Mouse (Mus musculus) intestine, embryonic 14.5 days (tissue): ENCODE results near the gene Gm9736. TPM values are rescaled to one million over a fixed set of nuclear protein-coding genes. Genes with fewer than 3 reads are reported as not detected.
"Not testable (repeated sequence)": the region's sequence is repeated elsewhere in the genome, so short reads cannot be mapped to it uniquely, and the experiment has no call there.

Source experiments
- ATAC-seq: fragments of 200-750 bp; cut with Nextera tagmentation; replicated peaks from 2 replicates; pipeline ENCODE4 v1.8.0; 2017; ENCODE audit warnings: low read depth, moderate number of reproducible peaks, moderate TSS enrichment, moderate library complexity; ENCODE audit not compliant: low FRiP score, low TSS enrichment
- DNase-seq: peaks from one replicate; pipeline ENCODE4 v3.0.0-alpha.2; 2018; ENCODE audit warnings: low spot score
- H3K27ac ChIP-seq: fragments of 300-500 bp; sonication (generic); 2 replicates; pipeline ENCODE4 v1.5.1; 2014; ENCODE audit warnings: low read depth, mild to moderate bottlenecking, control low read depth
- H3K27me3 ChIP-seq: fragments of 300-500 bp; sonication (generic); replicated peaks from 2 replicates; pipeline ENCODE4 v1.6.1; 2014; ENCODE audit warnings: low read length, control low read depth; ENCODE audit not compliant: control insufficient read depth, insufficient read depth
- H3K36me3 ChIP-seq: fragments of 300-500 bp; sonication (generic); 2 replicates; pipeline ENCODE4 v1.6.1; 2014; ENCODE audit warnings: low read length, control low read depth; ENCODE audit not compliant: control insufficient read depth, insufficient read depth
- H3K4me1 ChIP-seq: fragments of 300-500 bp; sonication (generic); replicated peaks from 2 replicates; pipeline ENCODE4 v1.6.1; 2014; ENCODE audit warnings: low read length, control low read depth, mixed read lengths; ENCODE audit not compliant: control insufficient read depth, insufficient read depth
- H3K4me2 ChIP-seq: fragments of 300-500 bp; sonication (generic); 2 replicates; pipeline ENCODE4 v1.6.1; 2014; ENCODE audit warnings: low read length
- H3K4me3 ChIP-seq: fragments of 300-500 bp; sonication (generic); 2 replicates; pipeline ENCODE4 v1.5.1; 2014; ENCODE audit warnings: low read depth, low read length, control low read depth, mixed read lengths
- H3K9ac ChIP-seq: fragments of 300-500 bp; sonication (generic); 2 replicates; pipeline ENCODE4 v1.6.1; 2014; ENCODE audit warnings: mild to moderate bottlenecking, low read length
- H3K9me3 ChIP-seq: fragments of 300-500 bp; sonication (generic); 2 replicates; pipeline ENCODE4 v1.6.1; 2016; ENCODE audit warnings: low read length, control low read depth; ENCODE audit not compliant: control insufficient read depth
- WGBS: fragments of 180-500 bp; shearing (Covaris S2); extraction: QIAGEN DNeasy Blood & Tissue Kit; methylation state at CpG from one replicate; pipeline ENCODE4 v1.1.7; 2014; 5-methylcytosine and 5-hydroxymethylcytosine counted together
- polyA plus RNA-seq: library from polyadenylated mRNA; unstranded; fragments of >200 nt; fragmentation: Nextera tagmentation; extraction: Ambion mirVana; gene quantifications from 2 replicates; pipeline ENCODE4 v1.2.1, GENCODE M21; 2014

The Gm9736 gene
- polyA plus RNA-seq, 1 experiment from 2014 or later = not detected

GRCm38 (mm10) chr10:77713734-77714133, 37.4 kb downstream of the Gm9736 start:
- Histone ChIP-seq H3K9me3 (0 out of 2 replicates have a peak, but pooled peaks cover 4% of the 10 kb centered on the region), H3K4me1 (no peaks in the 10 kb centered on the region), H3K4me3 (no peak overlapping the region), H3K4me2 (no peak overlapping the region), H3K27me3 (no peaks in the 10 kb centered on the region), H3K36me3 (no peaks in the 10 kb centered on the region), H3K9ac (no peak overlapping the region), H3K27ac (no peak overlapping the region)
- no peak for ATAC-seq
- WGBS = 65% methylated on average over 4 of the region's 4 CpGs
- DNase-seq = no peak

- not testable (repeated sequence) for H3K4me2 ChIP-seq, H3K9ac ChIP-seq, H3K27me3 ChIP-seq, H3K36me3 ChIP-seq, H3K4me3 ChIP-seq, H3K4me1 ChIP-seq, DNase-seq, ATAC-seq, H3K27ac ChIP-seq, H3K9me3 ChIP-seq
Measured at GRCm38 (mm10) chr10:77711157-77711556, 40.0 kb downstream of the Gm9736 start, which contains the start of gene Gm10024. Gene Gm10024 (plus strand): TSS chr10:77711457.

GRCm38 (mm10) chr10:77709831-77710230, 41.3 kb downstream of the Gm9736 start:
- Histone ChIP-seq H3K9me3 (0 out of 2 replicates have a peak, but pooled peaks cover 4% of the 10 kb centered on the region), H3K27me3 (no peaks in the 10 kb centered on the region), H3K9ac (no peak overlapping the region), H3K36me3 (no peaks in the 10 kb centered on the region), H3K4me2 (no peak overlapping the region), H3K4me1 (no peaks in the 10 kb centered on the region), H3K27ac (no peak overlapping the region), H3K4me3 (no peak overlapping the region)
- 89% methylated on average over 3 of the region's 3 CpGs for WGBS
- no peak for ATAC-seq
- DNase-seq = no peak

GRCm38 (mm10) chr10:77706326-77706725, 44.8 kb downstream of the Gm9736 start, which contains the start of gene Gm10272:
Gene Gm10272 (plus strand): TSS chr10:77706626.
- no peak within 1 kb of the TSS for H3K9ac ChIP-seq
- H3K4me3 ChIP-seq = no peak within 1 kb of the TSS
- H3K4me2 ChIP-seq = no peak within 1 kb of the TSS
- no peaks in the 10 kb centered on the region for H3K4me1 ChIP-seq
- peaks cover 10% of the 10 kb centered on the region; the same call in 1 of the 2 replicates for H3K9me3 ChIP-seq
- WGBS = 91% methylated on average over 1 of the region's 1 CpGs
- H3K27me3 ChIP-seq = no peaks in the 10 kb centered on the region
- no peak for ATAC-seq
- no peak for DNase-seq
- no peaks in the 10 kb centered on the region for H3K36me3 ChIP-seq
- no peak within 1 kb of the TSS for H3K27ac ChIP-seq

Other genes starting within 250 kb of the Gm9736 start
- 39.1 and 41.0 TPM in 2 replicates for gene Fam207a, start 235.6 kb downstream of the Gm9736 start, polyA plus RNA-seq
- 1.9 and 3.1 TPM in 2 replicates for gene Itgb2, start 221.1 kb downstream of the Gm9736 start, polyA plus RNA-seq
- 155 and 156 TPM in 2 replicates for gene Pttg1ip, start 169.6 kb downstream of the Gm9736 start, polyA plus RNA-seq
- gene Sumo3, start 145.3 kb downstream of the Gm9736 start, polyA plus RNA-seq = 314 and 336 TPM in 2 replicates
- 2.0 TPM in 1 of 2 replicates, not detected in the other for gene Gm49325, start 145.2 kb downstream of the Gm9736 start, polyA plus RNA-seq
- gene Ube2g2, start 129.1 kb downstream of the Gm9736 start, polyA plus RNA-seq = 46.7 and 48.5 TPM in 2 replicates
- 0.62 and 1.2 TPM in 2 replicates for gene Tspear, start 64.8 kb downstream of the Gm9736 start, polyA plus RNA-seq
- not detected in 2 replicates for gene Gm19402, start 60.6 kb downstream of the Gm9736 start, polyA plus RNA-seq
- gene Gm9508, start 54.1 kb downstream of the Gm9736 start, polyA plus RNA-seq = not detected in 2 replicates
- not detected in 2 replicates for gene Gm10272, start 44.7 kb downstream of the Gm9736 start, polyA plus RNA-seq
- gene Gm10024, start 39.9 kb downstream of the Gm9736 start, polyA plus RNA-seq = not detected in 2 replicates
- gene Gm10142, start 35.5 kb downstream of the Gm9736 start, polyA plus RNA-seq = not detected in 2 replicates
- gene Krtap12-1, start 30.8 kb downstream of the Gm9736 start, polyA plus RNA-seq = not detected in 2 replicates
- gene Gm10100, start 24.9 kb downstream of the Gm9736 start, polyA plus RNA-seq = not detected in 2 replicates
- not detected in 2 replicates for gene Gm18596, start 8.7 kb downstream of the Gm9736 start, polyA plus RNA-seq
- gene Gm3233, start 8.3 kb upstream of the Gm9736 start, polyA plus RNA-seq = not detected in 2 replicates
- not detected in 2 replicates for gene Gm3238, start 20.0 kb upstream of the Gm9736 start, polyA plus RNA-seq
- not detected in 2 replicates for gene Gm7138, start 25.6 kb upstream of the Gm9736 start, polyA plus RNA-seq
- gene Gm3250, start 31.2 kb upstream of the Gm9736 start, polyA plus RNA-seq = not detected in 2 replicates
- not detected in 2 replicates for gene Gm7137, start 36.8 kb upstream of the Gm9736 start, polyA plus RNA-seq
- gene Gm9639, start 43.7 kb upstream of the Gm9736 start, polyA plus RNA-seq = not detected in 2 replicates
- not detected in 2 replicates for gene Gm19668, start 47.8 kb upstream of the Gm9736 start, polyA plus RNA-seq
- not detected in 2 replicates for gene Gm9507, start 60.5 kb upstream of the Gm9736 start, polyA plus RNA-seq
- not detected in 2 replicates for gene Gm2696, start 63.3 kb upstream of the Gm9736 start, polyA plus RNA-seq
- gene Krtap10-4, start 75.7 kb upstream of the Gm9736 start, polyA plus RNA-seq = not detected in 2 replicates
- not detected in 2 replicates for gene Krtap10-10, start 84.6 kb upstream of the Gm9736 start, polyA plus RNA-seq
- gene Gm36176, start 95.4 kb upstream of the Gm9736 start, polyA plus RNA-seq = not detected in 2 replicates
- gene Gm10318, start 101.5 kb upstream of the Gm9736 start, polyA plus RNA-seq = not detected in 2 replicates
- gene Gm3285, start 110.6 kb upstream of the Gm9736 start, polyA plus RNA-seq = not detected in 2 replicates
- gene Lrrc3, start 151.2 kb upstream of the Gm9736 start, polyA plus RNA-seq = 3.9 and 4.2 TPM in 2 replicates
- 0.42 and 1.2 TPM in 2 replicates for gene Trpm2, start 219.2 kb upstream of the Gm9736 start, polyA plus RNA-seq
- gene 1810043G02Rik, start 227.2 kb upstream of the Gm9736 start, polyA plus RNA-seq = 23.5 and 24.7 TPM in 2 replicates